Mouse (Mus musculus): Measurements from ENCODE around the gene Gli1. TPM values are rescaled to one million over a fixed set of nuclear protein-coding genes. Genes with fewer than 3 reads are reported as not detected.

Gene Gli1
- polyA plus RNA-seq (2015; fragmentation: Nextera tagmentation; extraction: Ambion mirVana), result 0.21 and 0.31 TPM in 2 replicates

- no peak within 1 kb of the TSS for H3K27ac ChIP-seq
- peak; percentile 49; the same call in 1 of the 2 replicates for ATAC-seq (ENCODE audit: low read depth)
- under 1% methylated on average over 29 of the region's 29 CpGs for WGBS (ENCODE audit: insufficient replicate concordance)
- peak within 1 kb of the TSS; percentile 51 for H3K4me3 ChIP-seq (replicated peaks)
- peak; percentile 71 for DNase-seq
- peaks cover 55% of the 10 kb centered on the region for H3K27me3 ChIP-seq
- no peaks in the 10 kb centered on the region for H3K36me3 ChIP-seq
- 0 out of 2 replicates have a peak within 1 kb of the TSS, but pooled peaks have one; percentile 22 for H3K9ac ChIP-seq
- peaks cover 36% of the 10 kb centered on the region for H3K4me1 ChIP-seq (replicated peaks)
- H3K4me2 ChIP-seq, result peak within 1 kb of the TSS; percentile 71
- no peaks in the 10 kb centered on the region for H3K9me3 ChIP-seq (replicated peaks)
Measured at GRCm38 (mm10) chr10:127341891-127342639, at the start of gene Gli1. Gene Gli1 (minus strand): TSS chr10:127341974.

DNA sequence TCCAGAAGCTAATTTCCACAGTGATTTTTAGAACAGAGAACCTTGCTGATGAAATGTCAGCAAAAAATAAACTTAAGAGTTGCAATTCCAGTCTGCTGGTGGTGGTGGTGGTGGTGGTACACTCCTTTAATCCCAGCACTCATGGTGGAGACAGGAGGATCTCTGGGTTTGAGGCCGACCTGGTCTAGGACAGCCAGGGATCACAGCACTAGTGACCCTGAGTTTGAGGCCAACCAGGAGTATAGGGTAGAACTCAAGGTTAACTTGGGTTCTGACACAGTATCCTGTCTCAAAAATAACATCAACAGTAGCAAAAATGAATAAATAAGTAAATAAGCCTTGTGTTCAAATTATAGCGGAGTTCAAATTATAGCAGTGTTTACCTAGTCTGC, 40.0 kb upstream of the Gli1 start:
- ATAC-seq (ENCODE audit: low read depth) (no peak), DNase-seq (no peak)
- H3K9me3 ChIP-seq (replicated peaks), result no peaks in the 10 kb centered on the region
- H3K27me3 ChIP-seq, result no peaks in the 10 kb centered on the region
- H3K36me3 ChIP-seq, result peaks cover 3% of the 10 kb centered on the region; the same call in 1 of the 2 replicates
- peak overlapping the region; percentile 82 for H3K4me3 ChIP-seq (replicated peaks)
- peak overlapping the region; percentile 84 for H3K27ac ChIP-seq
- 50% methylated on average over 2 of the region's 2 CpGs for WGBS (ENCODE audit: insufficient replicate concordance)
- H3K9ac ChIP-seq, result peak overlapping the region; percentile 92
- H3K4me2 ChIP-seq, result peak overlapping the region; percentile 92
- H3K4me1 ChIP-seq (replicated peaks), result peaks cover 32% of the 10 kb centered on the region

- H3K27me3 ChIP-seq, result no peaks in the 10 kb centered on the region
- peak overlapping the region; percentile 82 for H3K4me3 ChIP-seq (replicated peaks)
- peak overlapping the region; percentile 92 for H3K9ac ChIP-seq
- WGBS (ENCODE audit: insufficient replicate concordance), result 3% methylated on average over 49 of the region's 79 CpGs
- DNase-seq (peak; percentile 57), ATAC-seq (ENCODE audit: low read depth) (peak; percentile 81)
- peaks cover 3% of the 10 kb centered on the region; the same call in 1 of the 2 replicates for H3K36me3 ChIP-seq
- H3K4me1 ChIP-seq (replicated peaks), result peaks cover 27% of the 10 kb centered on the region
- H3K4me2 ChIP-seq, result peak overlapping the region; percentile 92
- no peaks in the 10 kb centered on the region for H3K9me3 ChIP-seq (replicated peaks)
- H3K27ac ChIP-seq, result peak overlapping the region; percentile 84
Measured at GRCm38 (mm10) chr10:127380767-127381742, 39.3 kb upstream of the Gli1 start.

GRCm38 (mm10) chr10:127380251-127380691, 38.5 kb upstream of the Gli1 start, which contains the start of gene R3hdm2:
Gene R3hdm2 (plus strand): TSS chr10:127380327.
- WGBS (ENCODE audit: insufficient replicate concordance), result under 1% methylated on average over 35 of the region's 53 CpGs

GRCm38 (mm10) chr10:127379654-127380053, 37.9 kb upstream of the Gli1 start:
- Histone ChIP-seq H3K27ac (peak overlapping the region; percentile 84), H3K27me3 (no peaks in the 10 kb centered on the region), H3K9ac (peak overlapping the region; percentile 92), H3K4me1 (replicated peaks) (peaks cover 27% of the 10 kb centered on the region), H3K9me3 (replicated peaks) (no peaks in the 10 kb centered on the region), H3K36me3 (peaks cover 3% of the 10 kb centered on the region; the same call in 1 of the 2 replicates), H3K4me3 (replicated peaks) (peak overlapping the region; percentile 82), H3K4me2 (peak overlapping the region; percentile 92)
- 66% methylated on average over 8 of the region's 8 CpGs for WGBS (ENCODE audit: insufficient replicate concordance)
- ATAC-seq (ENCODE audit: low read depth) (no peak), DNase-seq (no peak)

More at GRCm38 (mm10) chr10:127380251-127380691, 38.5 kb upstream of the Gli1 start, which contains the start of gene R3hdm2:
- Histone ChIP-seq H3K27ac (peak within 1 kb of the TSS; percentile 84), H3K36me3 (peaks cover 3% of the 10 kb centered on the region; the same call in 1 of the 2 replicates), H3K4me1 (replicated peaks) (peaks cover 27% of the 10 kb centered on the region), H3K9ac (peak within 1 kb of the TSS; percentile 92), H3K4me3 (replicated peaks) (peak within 1 kb of the TSS; percentile 82), H3K9me3 (replicated peaks) (no peaks in the 10 kb centered on the region), H3K27me3 (no peaks in the 10 kb centered on the region), H3K4me2 (peak within 1 kb of the TSS; percentile 92)
- ATAC-seq (ENCODE audit: low read depth), result peak; percentile 97
- DNase-seq, result peak; percentile 82

DNA sequence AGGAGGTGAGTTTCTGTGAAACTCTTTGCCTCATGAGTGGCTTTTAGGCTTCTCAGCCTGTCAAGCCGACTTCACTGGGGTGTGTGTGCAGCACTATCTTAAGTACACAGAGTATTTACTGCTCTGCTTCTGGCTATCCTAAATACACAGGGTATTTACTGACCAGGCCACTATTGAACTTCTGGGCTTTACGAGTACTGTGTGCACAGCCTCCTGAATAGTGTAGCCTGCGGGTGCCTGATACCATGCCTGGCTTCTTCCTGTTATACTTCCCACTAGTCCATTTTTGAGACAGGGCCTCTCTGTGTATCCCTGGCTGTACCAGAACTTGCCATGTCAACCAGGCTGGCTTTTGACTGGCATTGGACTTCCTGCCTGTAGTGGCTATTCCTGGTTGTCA, 35.9 kb upstream of the Gli1 start:
- WGBS (ENCODE audit: insufficient replicate concordance), result 48% methylated on average over 3 of the region's 3 CpGs

DNA sequence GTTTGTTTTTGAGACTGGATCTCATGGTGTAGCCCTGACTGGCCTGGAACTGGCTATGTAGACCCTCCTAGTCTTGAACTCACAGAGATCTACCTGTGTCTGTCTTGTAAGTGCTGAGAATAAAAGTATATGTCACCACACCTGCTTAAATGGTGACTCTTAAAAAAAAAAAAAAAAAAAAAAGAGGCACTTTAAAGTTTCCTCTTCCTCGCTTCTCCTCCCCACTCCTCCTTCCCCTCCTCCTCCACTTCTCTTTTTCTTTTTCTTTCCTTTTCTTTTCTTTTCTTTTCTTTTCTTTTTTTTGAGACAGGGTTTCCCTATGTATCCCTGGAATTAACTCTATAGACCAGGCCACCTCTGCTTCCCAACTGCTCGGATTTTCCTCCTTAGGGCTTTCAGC, 29.2 kb upstream of the Gli1 start:
- WGBS (ENCODE audit: insufficient replicate concordance), result 50% methylated on average over 2 of the region's 2 CpGs
- DNase-seq (no peak), ATAC-seq (ENCODE audit: low read depth) (no peak)
- Histone ChIP-seq H3K27ac (no peak overlapping the region), H3K4me3 (replicated peaks) (no peak overlapping the region), H3K9ac (no peak overlapping the region), H3K36me3 (no peaks in the 10 kb centered on the region), H3K27me3 (no peaks in the 10 kb centered on the region), H3K9me3 (replicated peaks) (no peaks in the 10 kb centered on the region), H3K4me2 (no peak overlapping the region), H3K4me1 (replicated peaks) (0 out of 2 replicates have a peak, but pooled peaks cover 3% of the 10 kb centered on the region)

More for the DNA sequence above, 35.9 kb upstream of the Gli1 start:
- DNase-seq, result no peak
- no peaks in the 10 kb centered on the region for H3K9me3 ChIP-seq (replicated peaks)
- ATAC-seq (ENCODE audit: low read depth), result no peak
- H3K27me3 ChIP-seq, result no peaks in the 10 kb centered on the region
- no peak overlapping the region for H3K9ac ChIP-seq
- no peaks in the 10 kb centered on the region for H3K36me3 ChIP-seq
- peaks cover 18% of the 10 kb centered on the region for H3K4me1 ChIP-seq (replicated peaks)
- no peak overlapping the region for H3K4me3 ChIP-seq (replicated peaks)
- H3K27ac ChIP-seq, result peak overlapping the region; percentile 55
- no peak overlapping the region for H3K4me2 ChIP-seq

DNA sequence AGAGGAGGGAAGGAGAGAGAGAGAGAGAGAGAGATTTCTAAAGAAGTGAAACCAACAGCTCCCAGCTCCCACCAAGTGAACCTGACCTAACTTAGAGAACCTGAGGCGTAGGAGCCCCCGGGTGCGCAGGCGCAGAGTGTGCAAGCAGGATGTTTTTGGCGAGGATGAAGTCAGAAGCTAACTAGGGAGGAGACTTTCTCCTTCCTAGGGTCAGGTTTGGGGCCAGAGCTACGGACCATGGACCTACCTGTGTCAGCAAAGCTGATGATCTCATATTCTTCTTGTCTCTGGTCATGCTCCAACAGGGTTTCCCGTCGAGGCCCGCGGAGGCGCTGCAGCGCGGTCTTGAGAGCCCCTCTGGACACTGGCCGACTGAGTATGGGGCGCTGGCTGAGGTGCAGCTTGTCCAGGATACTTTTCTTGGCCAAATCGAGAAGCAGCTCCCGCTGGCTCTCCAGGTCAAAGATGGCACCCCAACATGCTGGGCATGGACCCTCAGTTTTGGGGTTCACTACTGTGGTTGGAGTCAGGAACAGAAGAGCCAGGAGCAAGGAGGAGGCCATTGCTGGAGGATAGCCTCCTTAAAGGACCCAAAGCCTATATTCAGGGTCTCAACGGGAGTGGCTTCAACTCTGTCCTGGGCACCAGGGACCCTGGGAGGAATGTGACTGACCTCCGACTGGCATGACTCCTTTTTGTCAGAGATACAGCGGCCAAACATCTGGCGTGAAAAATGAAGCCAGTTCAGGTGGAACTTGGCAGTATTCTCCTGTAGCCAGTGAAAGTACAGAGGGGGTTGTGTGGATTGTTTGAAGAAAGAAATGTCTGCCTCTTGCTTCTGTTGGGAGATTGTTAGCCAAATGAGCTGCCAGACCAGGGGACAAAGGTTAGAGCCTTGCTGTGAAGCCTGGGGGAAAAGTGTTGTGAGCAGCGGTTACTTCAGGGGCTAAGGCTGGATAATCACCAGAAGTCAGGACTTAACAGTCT, 28.4 kb upstream of the Gli1 start, which contains the start of gene Inhbc:
Gene Inhbc (minus strand): TSS at position 598 of the 987 bp plus-strand sequence.
- Histone ChIP-seq H3K27me3 (no peaks in the 10 kb centered on the region), H3K27ac (peak within 1 kb of the TSS; percentile 74), H3K36me3 (no peaks in the 10 kb centered on the region), H3K4me1 (replicated peaks) (0 out of 2 replicates have a peak, but pooled peaks cover 3% of the 10 kb centered on the region), H3K4me3 (replicated peaks) (no peak within 1 kb of the TSS), H3K9me3 (replicated peaks) (no peaks in the 10 kb centered on the region), H3K9ac (0 out of 2 replicates have a peak within 1 kb of the TSS, but pooled peaks have one; percentile 1), H3K4me2 (peak within 1 kb of the TSS; percentile 17; the same call in 1 of the 2 replicates)
- WGBS (ENCODE audit: insufficient replicate concordance), result 63% methylated on average over 22 of the region's 22 CpGs
- DNase-seq, result no peak
- 0 out of 2 replicates have a peak, but pooled peaks have one; percentile 25 for ATAC-seq (ENCODE audit: low read depth)

DNA sequence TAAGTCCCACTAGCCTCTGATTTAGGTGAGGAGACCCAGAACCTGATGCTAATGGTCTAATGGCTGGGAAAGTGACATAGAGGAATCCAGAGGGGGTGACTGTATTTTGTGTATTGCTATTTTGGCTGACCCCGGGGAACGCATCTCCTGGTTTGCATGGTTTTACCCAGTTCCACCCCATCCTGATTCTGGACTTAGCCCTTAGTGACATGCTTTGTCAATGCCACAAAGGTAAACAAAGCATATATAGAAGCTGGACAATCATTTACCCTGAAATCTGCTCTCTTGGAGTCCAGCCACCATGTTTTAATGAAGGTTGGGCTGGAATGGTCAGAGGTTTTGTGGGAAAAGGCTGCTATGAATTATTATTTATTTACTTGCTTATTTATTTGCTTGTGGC, 26.5 kb upstream of the Gli1 start:
- H3K4me3 ChIP-seq (replicated peaks), result no peak overlapping the region
- DNase-seq (no peak), ATAC-seq (ENCODE audit: low read depth) (peak; percentile 58)
- H3K9me3 ChIP-seq (replicated peaks), result no peaks in the 10 kb centered on the region
- H3K9ac ChIP-seq, result no peak overlapping the region
- no peak overlapping the region for H3K4me2 ChIP-seq
- WGBS (ENCODE audit: insufficient replicate concordance), result 82% methylated on average over 2 of the region's 2 CpGs
- peak overlapping the region; percentile 74 for H3K27ac ChIP-seq
- 0 out of 2 replicates have a peak, but pooled peaks cover 3% of the 10 kb centered on the region for H3K4me1 ChIP-seq (replicated peaks)
- no peaks in the 10 kb centered on the region for H3K36me3 ChIP-seq
- no peaks in the 10 kb centered on the region for H3K27me3 ChIP-seq

DNA sequence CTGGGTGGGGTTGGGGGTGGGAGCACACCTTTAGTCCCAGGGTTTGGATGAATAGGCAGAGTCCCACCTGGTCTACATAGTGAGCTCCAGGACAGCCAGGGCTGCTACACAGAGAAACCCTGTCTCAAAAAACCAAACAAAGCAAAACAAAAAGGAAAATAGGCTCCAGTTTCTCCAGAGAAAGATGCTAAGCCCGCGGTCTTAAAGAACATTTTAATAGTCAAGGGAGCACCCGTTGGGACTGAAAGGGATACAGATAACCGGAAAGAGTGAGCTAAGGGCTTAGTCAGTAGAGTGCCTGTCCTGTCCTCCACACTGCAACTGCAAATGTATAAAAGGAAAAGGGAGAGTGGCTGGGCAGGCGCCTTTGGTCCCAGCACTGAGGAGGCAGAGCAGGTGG, 25.3 kb upstream of the Gli1 start:
- Histone ChIP-seq H3K27ac (peak overlapping the region; percentile 43), H3K27me3 (no peaks in the 10 kb centered on the region), H3K9me3 (replicated peaks) (no peaks in the 10 kb centered on the region), H3K4me3 (replicated peaks) (no peak overlapping the region), H3K36me3 (0 out of 2 replicates have a peak, but pooled peaks cover 2% of the 10 kb centered on the region), H3K4me1 (replicated peaks) (0 out of 2 replicates have a peak, but pooled peaks cover 3% of the 10 kb centered on the region), H3K4me2 (no peak overlapping the region), H3K9ac (no peak overlapping the region)
- ATAC-seq (ENCODE audit: low read depth) (no peak), DNase-seq (no peak)
- 66% methylated on average over 5 of the region's 5 CpGs for WGBS (ENCODE audit: insufficient replicate concordance)
